Mouse (Mus musculus) right cerebral cortex, postnatal 36 days (tissue): ENCODE measurements around the gene Slc35e3.
"Not testable (repeated sequence)": the region's sequence is repeated elsewhere in the genome, so short reads cannot be mapped to it uniquely, and the experiment has no call there.

Source experiments
- DNase-seq, 2 experiments: peaks; one replicate each; pipeline ENCODE4 v3.0.0; 2022; ENCODE audit warnings: low spot score in 2 of 2, mixed read lengths in 1 of 2

Gene Slc35e3

GRCm38 (mm10) chr10:117749787-117750343, 3.7 kb upstream of the Slc35e3 start:
- DNase-seq, result no peak

GRCm38 (mm10) chr10:117749050-117749686, 3.0 kb upstream of the Slc35e3 start:
- no peak for DNase-seq

DNA sequence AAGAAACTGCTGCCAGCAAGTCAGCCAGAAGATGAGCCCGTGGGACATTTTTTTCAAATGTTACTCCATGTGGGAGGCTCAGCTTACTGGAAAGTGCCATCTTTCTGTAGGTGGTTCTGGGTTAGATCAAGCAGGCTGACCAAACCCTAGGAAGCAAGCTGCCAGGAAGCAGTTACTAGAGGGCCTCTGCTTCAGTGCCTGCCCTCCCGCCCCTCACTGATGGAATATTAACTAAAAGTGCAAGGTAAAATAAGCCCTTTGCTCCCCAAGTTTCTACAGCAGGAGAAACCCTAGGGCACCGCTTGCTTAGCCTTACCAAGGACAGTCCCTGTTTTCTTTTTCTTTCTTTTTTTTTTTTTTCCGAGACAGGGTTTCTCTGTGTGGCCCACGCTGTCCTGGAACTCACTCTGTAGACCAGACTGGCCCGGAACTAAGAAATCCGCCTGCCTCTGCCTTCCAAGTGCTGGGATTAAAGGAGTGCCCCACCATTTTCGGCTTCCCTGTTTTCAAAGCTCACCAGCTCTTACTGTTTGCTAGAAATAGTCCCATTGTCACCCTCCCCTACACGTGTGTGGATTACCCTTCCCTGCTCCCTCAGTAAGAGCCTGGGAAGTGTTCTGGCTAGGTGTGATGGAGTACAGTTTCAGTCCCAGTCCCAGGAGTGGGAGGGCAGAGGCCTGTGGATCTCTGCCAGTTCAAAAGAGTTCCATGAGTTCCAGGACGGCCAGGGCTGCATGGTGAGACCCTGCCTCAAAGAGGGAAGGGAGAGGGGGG, 2.3 kb upstream of the Slc35e3 start:
- no peak for DNase-seq

GRCm38 (mm10) chr10:117747711-117748110, 1.5 kb upstream of the Slc35e3 start:
- no peak for DNase-seq

- DNase-seq, result not testable (repeated sequence)
Observed at GRCm38 (mm10) chr10:117745570-117746296, 432 bp downstream of the Slc35e3 start.

GRCm38 (mm10) chr10:117743917-117744316, 2.2 kb downstream of the Slc35e3 start:
- no peak for DNase-seq

DNA sequence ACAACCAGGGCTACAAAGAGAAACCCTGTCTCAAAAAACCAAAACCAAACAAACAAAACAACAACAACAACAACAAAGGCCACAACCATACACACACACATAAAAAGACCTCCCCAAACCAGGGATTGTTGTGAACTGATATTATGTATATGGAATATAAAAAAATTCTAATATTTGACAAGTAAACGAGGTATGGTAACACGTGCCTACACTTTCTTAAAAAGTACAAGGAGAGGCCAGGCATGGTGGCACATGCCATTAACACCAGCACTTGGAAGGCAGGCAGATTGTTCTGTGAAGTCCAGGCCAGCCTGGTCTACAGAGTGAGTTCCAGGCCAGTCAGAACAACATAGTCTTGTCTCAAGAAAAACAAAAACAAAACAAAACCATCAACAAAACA, 3.0 kb downstream of the Slc35e3 start:
- no peak for DNase-seq

DNA sequence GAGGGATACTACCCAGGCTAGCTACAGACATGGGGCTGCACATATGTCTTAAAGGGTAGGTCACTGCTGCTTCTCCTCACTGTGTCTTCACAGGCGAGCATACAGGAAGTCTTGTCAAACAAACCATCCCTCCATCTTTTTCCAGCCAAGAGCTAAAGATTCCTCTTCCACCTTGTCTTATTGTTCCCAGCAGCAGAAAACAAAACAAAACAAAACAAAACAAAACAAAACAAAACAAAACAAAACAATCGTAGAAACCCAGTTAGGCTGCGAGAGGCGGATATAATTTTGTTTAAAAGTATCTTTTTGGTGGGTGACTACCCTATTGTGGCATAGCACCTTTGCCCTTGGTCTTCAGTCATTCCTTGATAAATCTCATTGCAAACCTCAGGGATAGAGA, 3.5 kb downstream of the Slc35e3 start:
- DNase-seq, result no peak

DNA sequence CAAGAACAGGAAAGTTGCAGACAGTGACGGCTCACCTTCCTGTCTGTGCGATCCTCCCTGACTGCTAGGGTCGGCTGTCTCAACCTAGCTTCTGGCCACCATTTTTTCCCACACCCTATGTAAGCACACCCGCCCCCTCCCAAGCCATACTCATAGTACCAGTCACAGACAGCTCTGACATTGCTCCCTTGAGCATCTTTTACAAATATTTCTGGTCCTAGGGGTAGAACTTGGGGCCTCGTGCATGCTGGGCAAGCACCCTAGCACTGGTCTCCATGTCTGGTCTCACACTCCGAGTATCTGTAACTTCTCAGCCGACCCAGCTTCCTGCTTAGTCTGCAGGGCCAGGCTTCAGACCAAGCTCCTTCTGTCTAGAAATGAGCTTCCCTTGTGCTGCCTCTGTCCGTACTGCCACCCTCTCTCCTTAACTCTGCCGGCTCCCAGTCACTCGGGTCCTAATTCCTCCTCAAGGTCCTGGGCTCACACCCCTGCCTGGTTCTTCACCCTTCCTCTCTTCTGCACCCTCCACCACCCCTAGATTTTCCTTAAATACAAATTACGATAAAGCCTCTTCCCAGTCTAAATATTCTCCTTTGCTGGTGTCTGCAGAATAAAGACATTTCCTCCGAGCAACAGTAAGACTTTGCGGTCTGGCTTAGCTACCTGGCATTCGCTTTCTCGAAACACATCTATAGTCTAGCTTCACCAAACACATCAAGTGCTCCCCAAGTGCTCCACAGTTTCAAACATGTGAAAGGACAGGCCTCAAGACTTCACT, 4.3 kb downstream of the Slc35e3 start:
- no peak for DNase-seq

DNA sequence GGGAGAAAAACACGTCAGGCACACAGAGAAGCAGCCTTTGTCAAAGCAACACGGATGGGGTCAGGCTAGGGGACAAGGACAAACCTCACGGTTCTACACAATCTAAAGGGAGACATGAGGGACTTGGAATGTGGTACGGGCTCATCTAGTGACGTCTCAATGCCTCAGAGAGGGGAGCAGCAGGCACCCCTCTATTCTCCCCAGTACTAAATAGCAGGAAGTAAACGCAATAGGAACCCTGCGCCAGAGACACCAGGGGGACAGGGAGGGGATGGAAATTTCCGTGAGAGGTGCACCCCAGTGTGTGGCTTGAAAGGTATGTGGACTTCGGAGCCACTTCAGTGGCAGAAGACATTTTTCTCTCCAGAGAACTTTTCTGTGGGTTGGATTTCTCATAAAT, 5.2 kb downstream of the Slc35e3 start:
- no peak for DNase-seq

GRCm38 (mm10) chr10:117740171-117740570, 6.0 kb downstream of the Slc35e3 start:
- DNase-seq, result no peak

GRCm38 (mm10) chr10:117739648-117739948, 6.6 kb downstream of the Slc35e3 start:
- DNase-seq, result no peak

DNA sequence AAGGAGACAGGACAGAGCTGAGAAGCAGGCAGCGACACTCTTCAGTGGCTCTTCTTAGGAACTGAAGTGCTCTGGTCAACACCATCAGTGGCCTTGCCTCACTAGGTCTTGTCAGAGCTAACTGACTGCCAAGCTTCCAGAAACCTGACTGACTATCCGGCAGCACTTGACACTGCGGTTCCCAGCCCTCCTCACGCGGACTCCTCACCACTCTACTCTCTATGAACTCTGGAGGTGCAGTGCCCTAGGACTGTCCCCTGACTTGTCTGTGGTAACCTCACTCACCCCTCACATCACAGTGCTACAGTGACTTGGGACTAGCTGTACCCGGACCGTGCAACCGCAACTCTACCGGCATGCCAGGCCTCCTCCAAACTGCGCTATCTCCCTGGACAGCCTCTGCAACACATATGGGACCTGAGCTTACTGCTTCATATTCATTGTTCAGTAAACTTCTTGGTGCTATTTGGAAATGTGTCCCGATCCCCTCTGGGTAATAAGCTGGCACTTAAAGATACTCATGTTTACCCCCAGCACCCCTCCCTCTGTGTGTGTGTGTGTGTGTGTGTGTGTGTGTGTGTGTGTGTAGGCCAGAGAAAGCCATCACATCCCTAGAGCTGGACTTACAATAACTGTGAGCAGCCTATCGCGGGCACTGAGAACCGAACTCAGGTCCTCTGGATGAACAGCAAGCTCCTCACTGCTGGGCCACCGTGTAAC, 7.1 kb downstream of the Slc35e3 start:
- no peak for DNase-seq

DNA sequence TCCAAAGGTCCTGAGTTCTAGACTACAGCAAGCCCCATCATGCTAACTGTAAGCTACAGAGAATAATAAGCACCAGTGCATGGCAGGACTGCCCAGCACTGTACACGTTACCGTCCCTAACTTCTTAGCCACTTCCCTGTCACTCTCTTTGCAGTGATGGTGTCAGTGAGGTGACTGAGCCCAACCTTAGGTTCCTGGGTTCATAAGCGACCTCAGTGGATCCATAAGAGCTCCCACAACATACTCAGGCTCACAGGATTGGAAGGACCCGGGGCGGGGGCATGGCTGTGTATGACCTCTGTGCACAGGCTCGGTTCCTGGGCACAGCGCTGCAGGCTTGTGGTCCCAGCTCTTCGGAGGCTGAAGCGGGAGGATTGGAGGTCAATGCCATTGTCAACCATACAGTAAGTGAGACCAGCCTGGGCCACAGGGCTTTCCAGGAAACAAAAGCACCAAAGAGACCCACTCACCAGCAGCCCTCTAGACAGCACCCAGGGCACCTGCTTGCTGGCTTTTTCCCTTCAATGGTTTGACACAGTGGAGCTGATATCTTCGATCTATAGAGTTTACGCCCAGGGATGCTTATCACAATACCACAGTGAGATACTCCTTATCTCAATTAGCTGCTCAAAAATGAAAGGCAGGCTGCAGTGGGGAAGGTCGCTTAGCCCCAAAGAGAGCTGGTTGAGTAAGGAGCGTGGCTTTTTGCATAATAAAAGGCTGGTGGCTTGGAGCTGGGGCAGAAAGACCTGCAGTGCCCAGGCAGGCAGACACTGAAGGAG, 7.8 kb downstream of the Slc35e3 start:
- no peak for DNase-seq

- DNase-seq, result not testable (repeated sequence)
Observed at GRCm38 (mm10) chr10:117737498-117737897, 8.7 kb downstream of the Slc35e3 start.

DNA sequence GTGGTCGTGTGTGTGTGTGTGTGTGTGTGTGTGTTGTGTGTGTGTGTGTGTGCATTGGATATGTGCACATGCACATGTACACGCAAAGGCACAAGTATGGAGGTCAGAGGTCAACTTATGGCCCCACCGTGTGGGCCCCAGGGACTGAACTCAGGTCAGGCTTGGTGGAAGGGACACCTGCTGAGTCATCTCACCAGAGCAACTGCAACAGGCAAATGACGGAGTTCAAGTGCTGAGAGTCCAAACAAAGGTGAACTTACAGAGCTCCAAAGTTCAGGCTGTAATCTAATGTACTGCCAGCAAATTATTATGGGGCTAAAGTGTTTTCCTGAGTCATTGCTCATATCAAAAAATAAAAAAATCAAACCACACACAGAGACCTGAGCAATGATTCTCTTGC, 9.1 kb downstream of the Slc35e3 start:
- no peak for DNase-seq

- DNase-seq, result no peak
Observed at GRCm38 (mm10) chr10:117736573-117736972, 9.6 kb downstream of the Slc35e3 start.

DNA sequence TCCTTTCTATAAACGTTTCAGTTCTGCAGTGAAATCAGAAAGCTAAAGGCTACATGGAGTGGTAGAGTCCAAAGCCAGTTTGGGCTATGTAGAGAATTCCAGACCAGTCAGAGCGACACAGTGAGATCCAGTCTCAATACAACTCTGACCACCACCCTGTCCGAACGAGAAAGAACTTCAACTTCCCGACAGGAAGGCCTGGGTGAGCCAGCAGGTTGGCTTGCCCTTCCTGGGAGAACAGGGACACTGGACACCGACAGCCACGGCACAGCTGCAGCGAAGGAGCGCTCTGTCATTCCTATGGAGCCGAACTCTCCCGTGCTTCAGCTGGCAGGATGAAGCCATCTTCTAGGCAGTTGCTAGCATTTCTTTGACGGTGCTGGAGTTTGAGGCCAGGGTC, 10.8 kb downstream of the Slc35e3 start:
- DNase-seq, result not testable (repeated sequence)

DNA sequence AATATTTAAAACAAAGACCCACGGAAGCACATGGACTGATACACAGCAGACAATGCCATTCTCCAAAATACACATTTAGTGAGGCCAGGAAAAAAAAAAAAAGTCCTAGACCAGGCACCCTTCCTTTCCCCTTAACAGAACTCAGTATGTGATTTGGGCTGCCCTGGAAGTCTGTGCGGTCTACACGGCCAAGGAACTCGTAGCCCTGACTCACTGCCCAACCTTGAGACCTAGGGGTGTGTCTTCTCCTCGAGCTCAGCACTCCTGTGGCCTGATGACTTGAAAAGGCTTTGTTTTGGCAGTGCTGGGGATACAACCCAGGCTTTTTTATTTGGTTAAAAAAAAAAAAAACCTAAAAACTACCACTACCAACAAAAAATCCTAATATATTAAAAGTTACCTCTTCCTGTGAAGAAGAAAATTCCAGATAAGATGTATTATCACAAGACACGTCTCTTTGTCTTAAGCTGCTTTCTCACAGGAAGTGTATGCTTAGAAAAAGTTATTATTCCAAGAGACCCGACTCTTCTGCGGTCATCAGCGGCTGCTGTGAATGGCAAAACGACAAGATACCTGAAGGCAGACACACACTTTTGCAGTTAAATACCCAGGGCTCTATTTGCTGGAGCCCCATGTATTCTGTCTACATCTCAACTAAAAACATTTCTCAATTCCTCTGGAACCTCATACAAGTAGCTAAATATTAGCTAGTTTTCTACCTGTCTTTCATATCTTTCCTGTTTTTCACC, 11.9 kb downstream of the Slc35e3 start:
- not testable (repeated sequence) for DNase-seq

- DNase-seq, result not testable (repeated sequence)
Observed at GRCm38 (mm10) chr10:117733626-117734025, 12.5 kb downstream of the Slc35e3 start.
